Mouse (Mus musculus) forebrain, postnatal 0 days (tissue): ENCODE results near the gene Csf1. TPM values are rescaled to one million over a fixed set of nuclear protein-coding genes. Genes with fewer than 3 reads are reported as not detected.

Source experiments
- ATAC-seq: fragments of 200-750 bp; cut with Nextera tagmentation; 2 replicates; pipeline ENCODE4 v1.8.0; 2017; ENCODE audit warnings: mild to moderate bottlenecking, moderate library complexity
- DNase-seq: peaks from one replicate; pipeline ENCODE4 v3.0.0-alpha.2; 2015
- H3K27ac ChIP-seq: fragments of 300-500 bp; sonication (generic); 2 replicates; pipeline ENCODE4 v1.5.1; 2014; ENCODE audit warnings: low read depth, mild to moderate bottlenecking, antibody characterized with exemption, low read length, moderate library complexity, mixed read lengths
- H3K27me3 ChIP-seq: fragments of 300-500 bp; sonication (generic); 2 replicates; pipeline ENCODE4 v1.6.1; 2014; ENCODE audit warnings: mild to moderate bottlenecking, low read length, mixed read lengths; ENCODE audit not compliant: insufficient read depth
- H3K36me3 ChIP-seq: fragments of 300-500 bp; sonication (generic); 2 replicates; pipeline ENCODE4 v1.6.1; 2014; ENCODE audit warnings: mild to moderate bottlenecking, moderate library complexity; ENCODE audit not compliant: insufficient read depth
- H3K4me1 ChIP-seq: fragments of 300-500 bp; sonication (generic); 2 replicates; pipeline ENCODE4 v1.6.1; 2014; ENCODE audit warnings: antibody characterized with exemption; ENCODE audit not compliant: insufficient read depth
- H3K4me2 ChIP-seq: fragments of 300-500 bp; sonication (generic); 2 replicates; pipeline ENCODE4 v1.6.1; 2014; ENCODE audit warnings: low read depth, mild to moderate bottlenecking, moderate library complexity
- H3K4me3 ChIP-seq: fragments of 300-500 bp; sonication (generic); 2 replicates; pipeline ENCODE4 v1.5.1; 2014; ENCODE audit warnings: low read depth, low read length, mixed read lengths
- H3K9ac ChIP-seq: fragments of 300-500 bp; sonication (generic); 2 replicates; pipeline ENCODE4 v1.6.1; 2014; ENCODE audit warnings: mild to moderate bottlenecking
- H3K9me3 ChIP-seq: fragments of 300-500 bp; sonication (generic); 2 replicates; pipeline ENCODE4 v1.6.1; 2016; ENCODE audit warnings: low read length
- CTCF ChIP-seq: sonication (generic); IDR thresholded peaks from 2 replicates; pipeline ENCODE4 v1.5.1; 2016; ENCODE audit warnings: antibody characterized with exemption, control low read depth, low read depth
- WGBS: fragments of 180-500 bp; shearing (Covaris S2); extraction: QIAGEN DNeasy Blood & Tissue Kit; methylation state at CpG from one replicate; pipeline ENCODE4 v1.1.7; 2014; 5-methylcytosine and 5-hydroxymethylcytosine counted together
- polyA plus RNA-seq: library from polyadenylated mRNA; unstranded; fragments of >200 nt; fragmentation: Nextera tagmentation; extraction: Ambion mirVana; gene quantifications from 2 replicates; pipeline ENCODE4 v1.2.1, GENCODE M21; 2015
- total RNA-seq: library from RNA; depleted of rRNA; stranded (reverse); fragments of >200 nt; gene quantifications from 2 replicates; pipeline ENCODE4 v1.2.3, GENCODE M21; 2014

Csf1 gene
- total and polyA plus RNA-seq, 2 experiments from 2014 or later = 8.6 to 11.7 TPM

DNA sequence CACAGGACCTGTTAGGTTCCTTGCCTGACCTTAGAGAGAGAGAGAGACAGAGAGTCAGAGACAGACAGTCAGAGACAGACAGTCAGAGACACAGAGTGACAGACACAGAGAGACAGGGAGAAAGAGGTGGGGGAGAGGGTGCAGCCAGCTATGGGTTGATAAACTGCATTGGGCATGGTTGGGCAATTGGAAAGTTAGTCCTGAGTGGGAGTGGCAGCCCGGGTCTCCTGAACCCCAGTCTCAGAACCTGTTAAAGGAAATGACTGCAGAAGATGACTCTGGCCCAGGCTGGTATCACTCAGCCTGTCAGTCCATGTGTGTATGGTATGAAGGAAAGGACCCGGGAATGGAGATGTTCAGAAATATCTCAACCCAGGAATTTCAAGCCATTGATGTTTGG, 2.1 kb downstream of the Csf1 start:
- peak overlapping the region; percentile 93 for H3K4me2 ChIP-seq
- ATAC-seq (no peak), DNase-seq (no peak)
- H3K9me3 ChIP-seq = no peaks in the 10 kb centered on the region
- no peaks in the 10 kb centered on the region for H3K27me3 ChIP-seq
- peak overlapping the region; percentile 29; the same call in 1 of the 2 replicates for H3K27ac ChIP-seq
- no peak overlapping the region for H3K9ac ChIP-seq
- WGBS = 69% methylated on average over 2 of the region's 2 CpGs
- no peak for TF ChIP-seq CTCF
- H3K4me1 ChIP-seq = peaks cover 11% of the 10 kb centered on the region; the same call in 1 of the 2 replicates
- H3K4me3 ChIP-seq = no peak overlapping the region
- no peaks in the 10 kb centered on the region for H3K36me3 ChIP-seq

DNA sequence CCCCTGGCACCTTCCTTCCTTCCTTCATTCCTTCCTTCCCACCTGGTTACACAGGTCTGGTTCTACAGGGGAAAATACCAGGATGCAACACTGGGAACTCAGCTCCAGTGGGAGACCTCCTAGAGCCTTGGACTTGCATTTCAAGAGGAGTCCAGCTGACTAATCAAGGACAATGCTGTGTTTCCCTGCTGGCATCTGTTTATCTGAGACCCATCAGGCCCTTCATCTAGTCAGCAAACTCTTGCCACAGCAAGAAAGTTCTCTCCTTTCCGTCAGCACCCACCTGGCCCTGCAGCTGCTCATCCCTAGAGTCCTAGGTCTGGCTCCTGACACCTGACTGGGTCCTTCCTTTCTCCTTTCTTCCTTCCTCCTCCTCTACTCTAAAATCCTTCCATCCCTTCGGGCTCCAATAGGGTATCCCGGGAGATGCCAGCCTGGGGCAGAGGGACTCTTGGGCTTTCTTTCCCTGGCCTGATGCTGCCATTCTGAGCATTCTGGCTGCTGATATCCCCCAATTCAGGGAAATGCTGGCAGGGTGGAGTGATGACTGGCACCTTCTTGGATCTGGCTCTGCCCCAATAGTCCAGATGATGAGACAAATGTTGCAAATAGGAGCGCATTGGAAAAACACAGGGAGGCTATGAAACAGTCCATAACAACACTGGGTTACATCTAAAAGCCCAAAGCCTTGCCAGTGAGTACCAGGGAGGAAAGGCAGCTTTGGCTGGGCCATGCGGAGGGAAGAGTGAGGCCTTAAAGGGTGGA, 2.7 kb downstream of the Csf1 start:
- peak; percentile 49 for ATAC-seq

GRCm38 (mm10) chr3:107756481-107756866, 3.8 kb downstream of the Csf1 start:
- Histone ChIP-seq H3K36me3 (no peaks in the 10 kb centered on the region), H3K27ac (no peak overlapping the region), H3K9me3 (no peaks in the 10 kb centered on the region), H3K4me3 (no peak overlapping the region), H3K9ac (no peak overlapping the region), H3K4me2 (no peak overlapping the region), H3K4me1 (peaks cover 11% of the 10 kb centered on the region; the same call in 1 of the 2 replicates), H3K27me3 (no peaks in the 10 kb centered on the region)
- no peak for ATAC-seq
- no peak for TF ChIP-seq CTCF
- 75% methylated on average over 2 of the region's 2 CpGs for whole genome bisulfite sequencing
- no peak for DNase-seq

More for the DNA sequence above, 2.7 kb downstream of the Csf1 start:
- TF ChIP-seq CTCF = no peak
- no peaks in the 10 kb centered on the region for H3K36me3 ChIP-seq
- 45% methylated on average over 5 of the region's 5 CpGs for WGBS
- no peak overlapping the region for H3K4me3 ChIP-seq
- H3K27ac ChIP-seq = peak overlapping the region; percentile 29; the same call in 1 of the 2 replicates
- no peaks in the 10 kb centered on the region for H3K9me3 ChIP-seq
- peak overlapping the region; percentile 93 for H3K4me2 ChIP-seq
- no peaks in the 10 kb centered on the region for H3K27me3 ChIP-seq
- peaks cover 11% of the 10 kb centered on the region; the same call in 1 of the 2 replicates for H3K4me1 ChIP-seq
- peak; percentile 83 for DNase-seq
- no peak overlapping the region for H3K9ac ChIP-seq

GRCm38 (mm10) chr3:107755702-107756480, 4.4 kb downstream of the Csf1 start:
- H3K27me3 ChIP-seq = no peaks in the 10 kb centered on the region

GRCm38 (mm10) chr3:107754632-107755031, 5.6 kb downstream of the Csf1 start:
- Histone ChIP-seq H3K36me3 (no peaks in the 10 kb centered on the region), H3K9ac (no peak overlapping the region), H3K27ac (no peak overlapping the region), H3K9me3 (no peaks in the 10 kb centered on the region), H3K27me3 (no peaks in the 10 kb centered on the region), H3K4me3 (no peak overlapping the region), H3K4me1 (peaks cover 11% of the 10 kb centered on the region; the same call in 1 of the 2 replicates), H3K4me2 (no peak overlapping the region)
- no peak for ATAC-seq
- peak; percentile 61 for TF ChIP-seq CTCF
- whole genome bisulfite sequencing = 48% methylated on average over 3 of the region's 3 CpGs
- DNase-seq = no peak

More at GRCm38 (mm10) chr3:107755702-107756480, 4.4 kb downstream of the Csf1 start:
- DNase-seq (no peak), ATAC-seq (no peak)
- Histone ChIP-seq H3K4me1 (peaks cover 11% of the 10 kb centered on the region; the same call in 1 of the 2 replicates), H3K9me3 (no peaks in the 10 kb centered on the region), H3K4me3 (no peak overlapping the region), H3K36me3 (no peaks in the 10 kb centered on the region), H3K27ac (no peak overlapping the region), H3K4me2 (no peak overlapping the region), H3K9ac (no peak overlapping the region)
- no peak for TF ChIP-seq CTCF
- 68% methylated on average over 5 of the region's 5 CpGs for WGBS

GRCm38 (mm10) chr3:107751607-107752006, 8.7 kb downstream of the Csf1 start:
- Histone ChIP-seq H3K36me3 (no peaks in the 10 kb centered on the region), H3K27ac (no peak overlapping the region), H3K27me3 (no peaks in the 10 kb centered on the region), H3K9me3 (no peaks in the 10 kb centered on the region), H3K9ac (no peak overlapping the region), H3K4me3 (no peak overlapping the region), H3K4me1 (no peaks in the 10 kb centered on the region), H3K4me2 (no peak overlapping the region)
- no peak for TF ChIP-seq CTCF
- ATAC-seq = peak; percentile 27
- WGBS = 68% methylated on average over 3 of the region's 3 CpGs
- DNase-seq = no peak
